In the genomic region with DNA sequence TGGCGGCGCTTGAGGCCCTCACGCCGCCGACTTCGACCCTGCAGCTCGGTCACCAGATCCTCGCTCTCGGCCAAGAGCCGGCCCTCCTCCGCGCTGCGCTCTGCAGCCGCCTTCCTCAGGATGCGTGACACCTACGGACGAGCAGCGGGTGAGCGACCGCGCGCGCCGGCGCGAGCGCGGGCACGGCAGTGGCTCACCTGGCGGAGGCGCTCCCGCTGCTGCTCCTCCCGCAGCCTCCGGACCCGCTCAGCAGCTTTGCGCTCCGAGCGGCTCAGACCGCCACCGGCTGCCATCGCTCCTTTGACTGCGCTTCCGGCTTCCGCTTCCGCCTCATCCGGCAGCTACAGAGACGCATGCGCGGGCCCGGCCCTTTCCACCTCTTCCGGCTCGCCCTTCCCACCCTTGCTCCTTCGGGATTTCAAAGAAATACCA, we compare ENCODE assay signal across 7 mouse cellular contexts. TPM values are rescaled to one million over a fixed set of nuclear protein-coding genes. Genes with fewer than 3 reads are reported as not detected.
DNase-seq lines count a peak whose midpoint lies in the region; ATAC-seq and TF ChIP-seq lines count a peak whose summit lies in the region.

No protein-coding gene starts in this region.

- H3K27ac ChIP-seq in intestine, embryonic 14.5 days (ENCODE audit: low read depth) = peak overlapping the region; percentile 70
- peak overlapping the region; percentile 80 for H3K27ac ChIP-seq in small intestine, adult 2 months (ENCODE audit: insufficient read depth, low read depth, low read length)

- peak overlapping the region; percentile 73 for H3K9ac ChIP-seq in intestine, embryonic 14.5 days (ENCODE audit: low read length)

- H3K4me1 ChIP-seq in intestine, embryonic 14.5 days (replicated peaks; ENCODE audit: control insufficient read depth, insufficient read depth, low read length) = peaks cover 15% of the 10 kb centered on the region
- H3K4me1 ChIP-seq in small intestine, adult 2 months (ENCODE audit: control insufficient read depth, insufficient read depth, insufficient read length, low read length) = peaks cover 18% of the 10 kb centered on the region

- intact Hi-C loops in gastrocnemius, postnatal 14 days (cut with DNase I; ENCODE audit: low total_unique reads) = no loop called here
- intact Hi-C loops in left cerebral cortex, postnatal 25 days (cut with DNase I) = loop anchor here (2.0 kb wide), 1 partner anchor 88 kb away; a partner anchor contains a TSS

- H3K4me2 ChIP-seq in intestine, embryonic 14.5 days (ENCODE audit: low read length) = peak overlapping the region; percentile 98

- WGBS in intestine, embryonic 14.5 days = under 1% methylated on average over 53 of the region's 53 CpGs
- under 1% methylated on average over 53 of the region's 53 CpGs for WGBS in small intestine, adult 2 months

- peaks cover 52% of the 10 kb centered on the region for H3K36me3 ChIP-seq in intestine, embryonic 14.5 days (ENCODE audit: control insufficient read depth, insufficient read depth, low read length)
- peaks cover 48% of the 10 kb centered on the region for H3K36me3 ChIP-seq in small intestine, adult 2 months (ENCODE audit: control insufficient read depth, insufficient read depth, low read length)

- DNase-seq in adrenal gland, adult 2 months = peak; percentile 91
- peak; percentile 91 for DNase-seq in embryo, embryonic 10.5 days (ENCODE audit: low spot score)
- peak; percentile 89 for DNase-seq in gastrocnemius, postnatal 14 days
- peak; percentile 90 for DNase-seq in intestine, embryonic 14.5 days (ENCODE audit: low spot score)
- peak; percentile 85 to 88 for DNase-seq in left cerebral cortex, postnatal 25 days (ENCODE audit: low spot score in 2 of 2)
- DNase-seq in mesoderm, embryonic 11.5 days (ENCODE audit: low read depth, low spot score) = peak; percentile 86

- peak; percentile 77 for TF ChIP-seq POLR2A in small intestine, adult 2 months (IDR thresholded peaks at IDR 0.05; ENCODE audit: low read depth, low read length)

- H3K9me3 ChIP-seq in intestine, embryonic 14.5 days (ENCODE audit: control insufficient read depth, low read length) = no peaks in the 10 kb centered on the region

- peak; percentile 83 for ATAC-seq in intestine, embryonic 14.5 days (replicated peaks; ENCODE audit: low FRiP score, low TSS enrichment, low read depth)

- peak overlapping the region; percentile 97 for H3K4me3 ChIP-seq in intestine, embryonic 14.5 days (ENCODE audit: low read depth, low read length)
- peak overlapping the region; percentile 95 for H3K4me3 ChIP-seq in small intestine, adult 2 months (ENCODE audit: low read depth, low read length)

- H3K27me3 ChIP-seq in intestine, embryonic 14.5 days (replicated peaks; ENCODE audit: control insufficient read depth, insufficient read depth, low read length) = no peaks in the 10 kb centered on the region
- no peaks in the 10 kb centered on the region for H3K27me3 ChIP-seq in small intestine, adult 2 months (ENCODE audit: control insufficient read depth, insufficient read depth, low read length)

- TF ChIP-seq CTCF in small intestine, adult 2 months (IDR thresholded peaks at IDR 0.05; ENCODE audit: extremely low read depth, insufficient read length, insufficient replicate concordance, low read depth, low read length) = no peak

RNA-seq across cellular contexts. Expression of a gene that starts 0.3 kb away (rescaled TPM):
- 10 to 100 TPM; 54.2 to 69.5 TPM for total RNA-seq in adrenal gland, adult 2 months (2021)
- polyA plus RNA-seq in adrenal gland, adult 2 months (2012; rRNA removed) = 109 and 128 TPM in 2 replicates
- 1 to 10 TPM; 5.2 to 5.4 TPM for total RNA-seq in gastrocnemius, postnatal 14 days (2021)
- 31.8 and 35.6 TPM in 2 replicates for polyA plus RNA-seq in intestine, embryonic 14.5 days (2014; fragmentation: Nextera tagmentation; extraction: Ambion mirVana)
- total RNA-seq in left cerebral cortex, postnatal 25 days (2021) = 10 to 100 TPM; 37.8 TPM
- 99.1 and 147 TPM in 2 replicates for polyA plus RNA-seq in small intestine, adult 2 months (2012; rRNA removed)

RNA-seq across cellular contexts. Expression of a gene that starts 7.0 kb away (rescaled TPM):
- total RNA-seq in adrenal gland, adult 2 months (2021) = 100 to 1,000 TPM; 201 to 344 TPM
- polyA plus RNA-seq in adrenal gland, adult 2 months (2012; rRNA removed) = 460 and 610 TPM in 2 replicates
- 10 to 100 TPM; 25.7 to 25.8 TPM for total RNA-seq in gastrocnemius, postnatal 14 days (2021)
- polyA plus RNA-seq in intestine, embryonic 14.5 days (2014; fragmentation: Nextera tagmentation; extraction: Ambion mirVana) = 157 and 179 TPM in 2 replicates
- 100 to 1,000 TPM; 120 to 141 TPM for total RNA-seq in left cerebral cortex, postnatal 25 days (2021)
- 449 and 1,029 TPM in 2 replicates for polyA plus RNA-seq in small intestine, adult 2 months (2012; rRNA removed)

RNA-seq across cellular contexts. Expression of a gene that starts 8.7 kb away (rescaled TPM):
- total RNA-seq in adrenal gland, adult 2 months (2021) = 10 to 100 TPM; 48.1 to 60.7 TPM
- 54.3 and 66.9 TPM in 2 replicates for polyA plus RNA-seq in adrenal gland, adult 2 months (2012; rRNA removed)
- 10 to 100 TPM; 29.9 to 33.1 TPM for total RNA-seq in gastrocnemius, postnatal 14 days (2021)
- 20.1 and 25.0 TPM in 2 replicates for polyA plus RNA-seq in intestine, embryonic 14.5 days (2014; fragmentation: Nextera tagmentation; extraction: Ambion mirVana)
- total RNA-seq in left cerebral cortex, postnatal 25 days (2021) = 10 to 100 TPM; 91.5 to 98.4 TPM
- polyA plus RNA-seq in small intestine, adult 2 months (2012; rRNA removed) = 24.8 and 33.6 TPM in 2 replicates

RNA-seq across cellular contexts. Expression of a gene that starts 16.4 kb away (rescaled TPM):
- total RNA-seq in adrenal gland, adult 2 months (2021) = under 1 TPM; 0.61 to 0.62 TPM
- 1.6 and 2.3 TPM in 2 replicates for polyA plus RNA-seq in adrenal gland, adult 2 months (2012; rRNA removed)
- total RNA-seq in gastrocnemius, postnatal 14 days (2021) = not detected
- polyA plus RNA-seq in intestine, embryonic 14.5 days (2014; fragmentation: Nextera tagmentation; extraction: Ambion mirVana) = 3.5 and 4.4 TPM in 2 replicates
- not detected for total RNA-seq in left cerebral cortex, postnatal 25 days (2021)
- polyA plus RNA-seq in small intestine, adult 2 months (2012; rRNA removed) = 0.98 and 7.2 TPM in 2 replicates

RNA-seq across cellular contexts. Expression of a gene that starts 18.9 kb away (rescaled TPM):
- total RNA-seq in adrenal gland, adult 2 months (2021) = 1 to 10 TPM; 1.0 to 1.9 TPM
- 3.5 and 3.6 TPM in 2 replicates for polyA plus RNA-seq in adrenal gland, adult 2 months (2012; rRNA removed)
- 10 to 100 TPM; 10.3 to 13.3 TPM for total RNA-seq in gastrocnemius, postnatal 14 days (2021)
- 22.4 and 23.2 TPM in 2 replicates for polyA plus RNA-seq in intestine, embryonic 14.5 days (2014; fragmentation: Nextera tagmentation; extraction: Ambion mirVana)
- 1 to 10 TPM; 1.4 to 2.1 TPM for total RNA-seq in left cerebral cortex, postnatal 25 days (2021)
- 17.1 and 19.9 TPM in 2 replicates for polyA plus RNA-seq in small intestine, adult 2 months (2012; rRNA removed)

Comparison
In these comparisons a context has a peak if more than half of its experiments do, and no peak if none do; other contexts are left out.
1. Peak in every context shown above with its lines: DNase-seq, ATAC-seq, H3K4me3 ChIP-seq and H3K27ac ChIP-seq.
2. RNA of a gene that starts 0.3 kb away (total RNA-seq): 54.2 to 69.5 TPM in adrenal gland, adult 2 months and 37.8 TPM in left cerebral cortex, postnatal 25 days; 5.2 to 5.4 TPM in gastrocnemius, postnatal 14 days; every median in the first group is over 4 times any median in the second.
3. RNA of a gene that starts 7.0 kb away (total RNA-seq): 201 to 344 TPM in adrenal gland, adult 2 months and 120 to 141 TPM in left cerebral cortex, postnatal 25 days; 25.7 to 25.8 TPM in gastrocnemius, postnatal 14 days; every median in the first group is over 4 times any median in the second.